Mouse (Mus musculus): ENCODE measurements around the gene Gm29797. TPM values are rescaled to one million over a fixed set of nuclear protein-coding genes. Genes with fewer than 3 reads are reported as not detected.

Gene Gm29797
- polyA plus RNA-seq, 1 experiment from 2014 or later: not detected

GRCm38 (mm10) chr2:181670285-181670912 lies 13.6 kb downstream of the Gm29797 start:
- Histone ChIP-seq H3K27me3 (ENCODE audit: control insufficient read depth, insufficient read depth, low read length) (peaks cover 49% of the 10 kb centered on the region), H3K9ac (ENCODE audit: low read length) (peak overlapping the region; percentile 72), H3K36me3 (ENCODE audit: control insufficient read depth, insufficient read depth) (no peaks in the 10 kb centered on the region), H3K4me3 (ENCODE audit: low read length) (peak overlapping the region; percentile 60), H3K9me3 (replicated peaks; ENCODE audit: control insufficient read depth, low read length) (no peaks in the 10 kb centered on the region), H3K27ac (ENCODE audit: low read length) (peak overlapping the region; percentile 58), H3K4me2 (ENCODE audit: low read depth, low read length) (peak overlapping the region; percentile 70), H3K4me1 (ENCODE audit: control insufficient read depth, insufficient read depth, low read length) (peaks cover 14% of the 10 kb centered on the region)
- no peak for ATAC-seq (replicated peaks; ENCODE audit: extremely low read depth, insufficient read depth, low FRiP score)
- 4% methylated on average over 56 of the region's 56 CpGs for WGBS

GRCm38 (mm10) chr2:181670913-181671311 lies 14.1 kb downstream of the Gm29797 start:
- Histone ChIP-seq H3K9me3 (replicated peaks; ENCODE audit: control insufficient read depth, low read length) (no peaks in the 10 kb centered on the region), H3K4me2 (ENCODE audit: low read depth, low read length) (peak overlapping the region; percentile 70), H3K4me1 (ENCODE audit: control insufficient read depth, insufficient read depth, low read length) (peaks cover 17% of the 10 kb centered on the region), H3K27me3 (ENCODE audit: control insufficient read depth, insufficient read depth, low read length) (peaks cover 49% of the 10 kb centered on the region), H3K36me3 (ENCODE audit: control insufficient read depth, insufficient read depth) (no peaks in the 10 kb centered on the region), H3K27ac (ENCODE audit: low read length) (peak overlapping the region; percentile 58), H3K9ac (ENCODE audit: low read length) (peak overlapping the region; percentile 72), H3K4me3 (ENCODE audit: low read length) (peak overlapping the region; percentile 60)
- no peak for ATAC-seq (replicated peaks; ENCODE audit: extremely low read depth, insufficient read depth, low FRiP score)
- WGBS: 1% methylated on average over 41 of the region's 41 CpGs

GRCm38 (mm10) chr2:181671326-181671725 lies 14.5 kb downstream of the Gm29797 start, which contains the start of gene Sox18:
Gene Sox18 (minus strand): TSS chr2:181671640.
- Histone ChIP-seq H3K27me3 (ENCODE audit: control insufficient read depth, insufficient read depth, low read length) (peaks cover 49% of the 10 kb centered on the region), H3K9me3 (replicated peaks; ENCODE audit: control insufficient read depth, low read length) (no peaks in the 10 kb centered on the region), H3K4me1 (ENCODE audit: control insufficient read depth, insufficient read depth, low read length) (peaks cover 17% of the 10 kb centered on the region), H3K9ac (ENCODE audit: low read length) (peak within 1 kb of the TSS; percentile 72), H3K4me2 (ENCODE audit: low read depth, low read length) (peak within 1 kb of the TSS; percentile 70), H3K36me3 (ENCODE audit: control insufficient read depth, insufficient read depth) (no peaks in the 10 kb centered on the region), H3K27ac (ENCODE audit: low read length) (peak within 1 kb of the TSS; percentile 60), H3K4me3 (ENCODE audit: low read length) (peak within 1 kb of the TSS; percentile 60)
- ATAC-seq (replicated peaks; ENCODE audit: extremely low read depth, insufficient read depth, low FRiP score): peak; percentile 53
- WGBS: under 1% methylated on average over 41 of the region's 43 CpGs

GRCm38 (mm10) chr2:181671984-181672383 lies 15.2 kb downstream of the Gm29797 start:
- no peak overlapping the region for H3K4me3 ChIP-seq (ENCODE audit: low read length)
- WGBS: 24% methylated on average over 7 of the region's 7 CpGs

GRCm38 (mm10) chr2:181673501-181673900 lies 16.7 kb downstream of the Gm29797 start:
- Histone ChIP-seq H3K27ac (ENCODE audit: low read length) (peak overlapping the region; percentile 20; the same call in 1 of the 2 replicates), H3K4me1 (ENCODE audit: control insufficient read depth, insufficient read depth, low read length) (peaks cover 17% of the 10 kb centered on the region), H3K9me3 (replicated peaks; ENCODE audit: control insufficient read depth, low read length) (no peaks in the 10 kb centered on the region), H3K36me3 (ENCODE audit: control insufficient read depth, insufficient read depth) (no peaks in the 10 kb centered on the region), H3K27me3 (ENCODE audit: control insufficient read depth, insufficient read depth, low read length) (peaks cover 48% of the 10 kb centered on the region), H3K4me2 (ENCODE audit: low read depth, low read length) (no peak overlapping the region), H3K4me3 (ENCODE audit: low read length) (no peak overlapping the region), H3K9ac (ENCODE audit: low read length) (no peak overlapping the region)
- no peak for ATAC-seq (replicated peaks; ENCODE audit: extremely low read depth, insufficient read depth, low FRiP score)
- 54% methylated on average over 1 of the region's 1 CpGs for WGBS

More at GRCm38 (mm10) chr2:181671984-181672383, 15.2 kb downstream of the Gm29797 start:
- Histone ChIP-seq H3K9ac (ENCODE audit: low read length) (no peak overlapping the region), H3K4me2 (ENCODE audit: low read depth, low read length) (peak overlapping the region; percentile 70), H3K27me3 (ENCODE audit: control insufficient read depth, insufficient read depth, low read length) (peaks cover 49% of the 10 kb centered on the region), H3K4me1 (ENCODE audit: control insufficient read depth, insufficient read depth, low read length) (peaks cover 17% of the 10 kb centered on the region), H3K36me3 (ENCODE audit: control insufficient read depth, insufficient read depth) (no peaks in the 10 kb centered on the region), H3K27ac (ENCODE audit: low read length) (peak overlapping the region; percentile 60), H3K9me3 (replicated peaks; ENCODE audit: control insufficient read depth, low read length) (no peaks in the 10 kb centered on the region)
- no peak for ATAC-seq (replicated peaks; ENCODE audit: extremely low read depth, insufficient read depth, low FRiP score)

GRCm38 (mm10) chr2:181674934-181675333 lies 18.1 kb downstream of the Gm29797 start:
- Histone ChIP-seq H3K4me2 (ENCODE audit: low read depth, low read length) (peak overlapping the region; percentile 58; the same call in 1 of the 2 replicates), H3K9me3 (replicated peaks; ENCODE audit: control insufficient read depth, low read length) (no peaks in the 10 kb centered on the region), H3K4me1 (ENCODE audit: control insufficient read depth, insufficient read depth, low read length) (peaks cover 21% of the 10 kb centered on the region), H3K4me3 (ENCODE audit: low read length) (no peak overlapping the region), H3K27me3 (ENCODE audit: control insufficient read depth, insufficient read depth, low read length) (peaks cover 36% of the 10 kb centered on the region), H3K27ac (ENCODE audit: low read length) (peak overlapping the region; percentile 49), H3K9ac (ENCODE audit: low read length) (no peak overlapping the region), H3K36me3 (ENCODE audit: control insufficient read depth, insufficient read depth) (no peaks in the 10 kb centered on the region)
- ATAC-seq (replicated peaks; ENCODE audit: extremely low read depth, insufficient read depth, low FRiP score): no peak
- WGBS: 77% methylated on average over 4 of the region's 4 CpGs

- ATAC-seq (replicated peaks; ENCODE audit: extremely low read depth, insufficient read depth, low FRiP score): peak; percentile 29; the same call in 1 of the 2 replicates
Observed at GRCm38 (mm10) chr2:181675454-181675853, 18.6 kb downstream of the Gm29797 start.

GRCm38 (mm10) chr2:181676424-181676823 lies 19.6 kb downstream of the Gm29797 start:
- Histone ChIP-seq H3K27ac (ENCODE audit: low read length) (peak overlapping the region; percentile 78), H3K4me1 (ENCODE audit: control insufficient read depth, insufficient read depth, low read length) (peaks cover 16% of the 10 kb centered on the region), H3K36me3 (ENCODE audit: control insufficient read depth, insufficient read depth) (no peaks in the 10 kb centered on the region), H3K9ac (ENCODE audit: low read length) (no peak overlapping the region), H3K9me3 (replicated peaks; ENCODE audit: control insufficient read depth, low read length) (no peaks in the 10 kb centered on the region), H3K27me3 (ENCODE audit: control insufficient read depth, insufficient read depth, low read length) (peaks cover 21% of the 10 kb centered on the region), H3K4me3 (ENCODE audit: low read length) (no peak overlapping the region), H3K4me2 (ENCODE audit: low read depth, low read length) (no peak overlapping the region)
- no peak for ATAC-seq (replicated peaks; ENCODE audit: extremely low read depth, insufficient read depth, low FRiP score)
- 68% methylated on average over 2 of the region's 2 CpGs for WGBS

More at GRCm38 (mm10) chr2:181675454-181675853, 18.6 kb downstream of the Gm29797 start:
- Histone ChIP-seq H3K36me3 (ENCODE audit: control insufficient read depth, insufficient read depth) (no peaks in the 10 kb centered on the region), H3K9ac (ENCODE audit: low read length) (peak overlapping the region; percentile 54), H3K4me1 (ENCODE audit: control insufficient read depth, insufficient read depth, low read length) (peaks cover 18% of the 10 kb centered on the region), H3K27ac (ENCODE audit: low read length) (peak overlapping the region; percentile 78), H3K4me3 (ENCODE audit: low read length) (peak overlapping the region; percentile 24; the same call in 1 of the 2 replicates), H3K27me3 (ENCODE audit: control insufficient read depth, insufficient read depth, low read length) (peaks cover 31% of the 10 kb centered on the region), H3K4me2 (ENCODE audit: low read depth, low read length) (peak overlapping the region; percentile 58), H3K9me3 (replicated peaks; ENCODE audit: control insufficient read depth, low read length) (no peaks in the 10 kb centered on the region)
- WGBS: 2% methylated on average over 14 of the region's 14 CpGs

GRCm38 (mm10) chr2:181677096-181677754 lies 20.4 kb downstream of the Gm29797 start:
- H3K4me2 ChIP-seq (ENCODE audit: low read depth, low read length): no peak overlapping the region
- H3K27ac ChIP-seq (ENCODE audit: low read length): peak overlapping the region; percentile 78
- WGBS: 54% methylated on average over 5 of the region's 5 CpGs
- H3K4me1 ChIP-seq (ENCODE audit: control insufficient read depth, insufficient read depth, low read length): peaks cover 14% of the 10 kb centered on the region
- ATAC-seq (replicated peaks; ENCODE audit: extremely low read depth, insufficient read depth, low FRiP score): 0 out of 2 replicates have a peak, but pooled peaks have one; percentile 4
- H3K4me3 ChIP-seq (ENCODE audit: low read length): no peak overlapping the region
- no peaks in the 10 kb centered on the region for H3K36me3 ChIP-seq (ENCODE audit: control insufficient read depth, insufficient read depth)
- H3K9ac ChIP-seq (ENCODE audit: low read length): no peak overlapping the region
- H3K9me3 ChIP-seq (replicated peaks; ENCODE audit: control insufficient read depth, low read length): no peaks in the 10 kb centered on the region
- peaks cover 13% of the 10 kb centered on the region for H3K27me3 ChIP-seq (ENCODE audit: control insufficient read depth, insufficient read depth, low read length)
